Mouse (Mus musculus) limb, embryonic 11.5 days (tissue): Measurements from ENCODE around the gene Zfhx3. TPM values are rescaled to one million over a fixed set of nuclear protein-coding genes. Genes with fewer than 3 reads are reported as not detected.

Experiments used
- ATAC-seq: fragments of 200-750 bp; cut with Nextera tagmentation; 2 replicates; pipeline ENCODE4 v1.8.0; 2017; ENCODE audit warnings: low read depth; ENCODE audit not compliant: insufficient number of reproducible peaks, low FRiP score, low TSS enrichment
- DNase-seq: peaks from one replicate; pipeline ENCODE4 v3.0.0-alpha.2; 2015; ENCODE audit warnings: low spot score
- H3K27ac ChIP-seq: fragments of 300-500 bp; sonication (generic); replicated peaks from 2 replicates; pipeline ENCODE4 v1.5.1; 2014; ENCODE audit warnings: low read depth, mild to moderate bottlenecking, low read length
- H3K27me3 ChIP-seq: fragments of 300-500 bp; sonication (generic); 2 replicates; pipeline ENCODE4 v1.6.1; 2014; ENCODE audit warnings: mild to moderate bottlenecking, low read length, mixed read lengths; ENCODE audit not compliant: control insufficient read depth, insufficient read depth
- H3K36me3 ChIP-seq: fragments of 300-500 bp; sonication (generic); 2 replicates; pipeline ENCODE4 v1.6.1; 2014; ENCODE audit warnings: mild to moderate bottlenecking, low read length, moderate library complexity, mixed read lengths; ENCODE audit not compliant: control insufficient read depth, insufficient read depth
- H3K4me1 ChIP-seq: fragments of 300-500 bp; sonication (generic); 2 replicates; pipeline ENCODE4 v1.6.1; 2014; ENCODE audit warnings: low read length, mixed read lengths; ENCODE audit not compliant: control insufficient read depth, insufficient read depth
- H3K4me2 ChIP-seq: fragments of 300-500 bp; sonication (generic); 2 replicates; pipeline ENCODE4 v1.6.1; 2014; ENCODE audit warnings: low read depth, mild to moderate bottlenecking, moderate library complexity; ENCODE audit not compliant: severe bottlenecking
- H3K4me3 ChIP-seq: fragments of 300-500 bp; sonication (generic); 2 replicates; pipeline ENCODE4 v1.5.1; 2014; ENCODE audit warnings: low read depth, low read length
- H3K9ac ChIP-seq: fragments of 300-500 bp; sonication (generic); 2 replicates; pipeline ENCODE4 v1.6.1; 2014; ENCODE audit warnings: mild to moderate bottlenecking, low read length
- H3K9me3 ChIP-seq: fragments of 300-500 bp; sonication (generic); 2 replicates; pipeline ENCODE4 v1.6.1; 2016; ENCODE audit warnings: low read length; ENCODE audit not compliant: control insufficient read depth
- WGBS: fragments of 180-500 bp; shearing (Covaris S2); extraction: QIAGEN DNeasy Blood & Tissue Kit; methylation state at CpG from one replicate; pipeline ENCODE4 v1.1.7; 2014; 5-methylcytosine and 5-hydroxymethylcytosine counted together
- polyA plus RNA-seq: library from polyadenylated mRNA; unstranded; fragments of >200 nt; fragmentation: Nextera tagmentation; extraction: Ambion mirVana; gene quantifications from 2 replicates; pipeline ENCODE4 v1.2.1, GENCODE M21; 2014

Gene Zfhx3
- polyA plus RNA-seq, 1 experiment from 2014 or later: 36.4 TPM

DNA sequence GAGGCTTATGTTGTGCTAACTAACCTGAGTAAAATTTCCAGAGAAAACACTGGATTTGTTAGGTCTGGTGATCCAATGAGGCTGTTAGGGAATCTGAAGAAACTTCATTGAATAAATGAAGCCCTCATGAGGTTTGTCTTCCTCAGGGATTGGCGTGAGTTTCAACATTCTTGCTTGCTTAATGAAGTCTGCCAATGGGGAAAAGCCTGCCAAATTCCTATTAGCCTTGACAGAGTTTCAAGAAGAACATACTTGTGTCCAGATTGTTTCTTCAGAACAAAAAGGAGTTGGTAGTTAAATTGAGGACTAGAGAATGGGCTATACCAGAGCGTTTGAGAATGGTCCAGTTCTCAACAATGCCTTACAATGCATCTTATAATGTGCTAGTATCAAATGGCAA, 385.3 kb downstream of the Zfhx3 start:
- Histone ChIP-seq H3K27me3 (no peaks in the 10 kb centered on the region), H3K9me3 (no peaks in the 10 kb centered on the region), H3K9ac (no peak overlapping the region), H3K4me3 (no peak overlapping the region), H3K36me3 (no peaks in the 10 kb centered on the region), H3K4me1 (no peaks in the 10 kb centered on the region), H3K27ac (no peak overlapping the region), H3K4me2 (no peak overlapping the region)
- ATAC-seq (no peak), DNase-seq (no peak)
- 87% methylated on average over 2 of the region's 2 CpGs for WGBS

- H3K9ac ChIP-seq: no peak overlapping the region
- no peaks in the 10 kb centered on the region for H3K4me1 ChIP-seq
- no peak for ATAC-seq
- no peak overlapping the region for H3K4me3 ChIP-seq
- H3K27me3 ChIP-seq: no peaks in the 10 kb centered on the region
- H3K9me3 ChIP-seq: no peaks in the 10 kb centered on the region
- 85% methylated on average over 14 of the region's 14 CpGs for WGBS
- H3K27ac ChIP-seq: no peak overlapping the region
- no peak overlapping the region for H3K4me2 ChIP-seq
- DNase-seq: no peak
- no peaks in the 10 kb centered on the region for H3K36me3 ChIP-seq
Measured at GRCm38 (mm10) chr8:108348352-108348751, 405.9 kb downstream of the Zfhx3 start.

GRCm38 (mm10) chr8:108348776-108349175, 406.3 kb downstream of the Zfhx3 start:
- WGBS: 65% methylated on average over 4 of the region's 4 CpGs
- DNase-seq (no peak), ATAC-seq (no peak)
- H3K9me3 ChIP-seq: no peaks in the 10 kb centered on the region
- no peaks in the 10 kb centered on the region for H3K27me3 ChIP-seq
- no peak overlapping the region for H3K4me2 ChIP-seq
- H3K4me3 ChIP-seq: no peak overlapping the region
- no peaks in the 10 kb centered on the region for H3K36me3 ChIP-seq
- H3K27ac ChIP-seq: no peak overlapping the region
- H3K4me1 ChIP-seq: no peaks in the 10 kb centered on the region
- no peak overlapping the region for H3K9ac ChIP-seq

- no peaks in the 10 kb centered on the region for H3K27me3 ChIP-seq
- no peak overlapping the region for H3K27ac ChIP-seq
- peaks cover 6% of the 10 kb centered on the region; the same call in 1 of the 2 replicates for H3K4me1 ChIP-seq
- WGBS: 32% methylated on average over 10 of the region's 10 CpGs
- DNase-seq: no peak
- H3K9ac ChIP-seq: no peak overlapping the region
- H3K4me2 ChIP-seq: no peak overlapping the region
- H3K9me3 ChIP-seq: no peaks in the 10 kb centered on the region
- H3K4me3 ChIP-seq: no peak overlapping the region
- ATAC-seq: no peak
- H3K36me3 ChIP-seq: no peaks in the 10 kb centered on the region
Measured at GRCm38 (mm10) chr8:108355119-108355777, 412.8 kb downstream of the Zfhx3 start.

GRCm38 (mm10) chr8:108361402-108361801, 419.0 kb downstream of the Zfhx3 start:
- H3K9ac ChIP-seq: no peak overlapping the region
- H3K9me3 ChIP-seq: no peaks in the 10 kb centered on the region
- H3K27me3 ChIP-seq: no peaks in the 10 kb centered on the region
- no peak overlapping the region for H3K27ac ChIP-seq
- no peaks in the 10 kb centered on the region for H3K36me3 ChIP-seq
- 26% methylated on average over 4 of the region's 4 CpGs for WGBS
- no peak overlapping the region for H3K4me3 ChIP-seq
- ATAC-seq: no peak
- H3K4me1 ChIP-seq: no peaks in the 10 kb centered on the region
- no peak overlapping the region for H3K4me2 ChIP-seq
- no peak for DNase-seq

GRCm38 (mm10) chr8:108362421-108362820, 420.0 kb downstream of the Zfhx3 start:
- H3K9ac ChIP-seq: no peak overlapping the region
- H3K27me3 ChIP-seq: no peaks in the 10 kb centered on the region
- no peak overlapping the region for H3K4me3 ChIP-seq
- no peak overlapping the region for H3K4me2 ChIP-seq
- no peaks in the 10 kb centered on the region for H3K9me3 ChIP-seq
- WGBS: 34% methylated on average over 9 of the region's 9 CpGs
- H3K4me1 ChIP-seq: no peaks in the 10 kb centered on the region
- no peak overlapping the region for H3K27ac ChIP-seq
- ATAC-seq (no peak), DNase-seq (peak; percentile 28)
- H3K36me3 ChIP-seq: no peaks in the 10 kb centered on the region

DNA sequence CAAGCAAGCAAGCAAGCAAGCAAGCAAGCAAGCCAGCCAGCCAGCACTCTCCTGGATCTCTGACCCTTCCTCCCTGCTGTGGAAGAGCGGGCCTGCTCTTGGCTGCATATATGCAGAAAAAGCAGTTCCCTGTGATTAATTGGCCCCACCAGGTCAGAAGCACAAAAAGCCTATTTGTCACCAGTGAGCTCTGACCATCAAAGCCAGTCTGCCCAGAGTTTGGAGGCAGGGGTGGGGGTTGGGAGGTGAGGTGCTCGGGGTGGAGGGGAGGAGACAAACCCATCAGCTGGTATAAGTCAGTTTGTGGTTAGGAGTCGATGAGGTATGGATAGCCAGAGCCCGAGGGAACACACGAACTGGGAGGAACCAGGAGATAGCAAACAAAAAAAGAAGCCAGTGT, 421.0 kb downstream of the Zfhx3 start:
- no peaks in the 10 kb centered on the region for H3K4me1 ChIP-seq
- H3K27me3 ChIP-seq: no peaks in the 10 kb centered on the region
- H3K9me3 ChIP-seq: no peaks in the 10 kb centered on the region
- 6% methylated on average over 5 of the region's 5 CpGs for WGBS
- ATAC-seq (no peak), DNase-seq (peak; percentile 31)
- no peak overlapping the region for H3K9ac ChIP-seq
- no peaks in the 10 kb centered on the region for H3K36me3 ChIP-seq
- no peak overlapping the region for H3K4me3 ChIP-seq
- no peak overlapping the region for H3K4me2 ChIP-seq
- H3K27ac ChIP-seq: no peak overlapping the region

DNA sequence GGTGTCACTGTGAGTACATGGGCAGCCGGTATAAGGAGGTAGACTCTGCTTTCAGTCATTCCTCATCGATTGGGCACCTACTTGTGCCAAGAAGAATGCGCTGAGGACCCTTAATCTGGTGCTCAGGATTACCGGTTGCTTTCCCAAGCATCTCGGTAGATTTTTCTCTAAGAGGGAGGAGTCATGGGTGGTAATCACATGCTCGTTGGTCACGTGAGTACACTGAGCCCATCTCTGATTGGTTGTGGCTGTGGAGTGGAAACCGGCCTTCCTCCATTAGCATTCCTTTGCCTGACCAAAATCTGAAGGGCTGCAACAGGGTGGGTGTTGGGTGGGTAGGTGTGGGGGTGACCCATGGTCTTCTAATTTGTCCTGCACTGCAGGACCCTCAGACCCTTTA, 421.4 kb downstream of the Zfhx3 start:
- Histone ChIP-seq H3K4me2 (no peak overlapping the region), H3K27ac (no peak overlapping the region), H3K4me1 (no peaks in the 10 kb centered on the region), H3K36me3 (no peaks in the 10 kb centered on the region), H3K4me3 (no peak overlapping the region), H3K9ac (no peak overlapping the region), H3K27me3 (no peaks in the 10 kb centered on the region), H3K9me3 (no peaks in the 10 kb centered on the region)
- 68% methylated on average over 8 of the region's 8 CpGs for WGBS
- no peak for DNase-seq
- no peak for ATAC-seq

GRCm38 (mm10) chr8:108369081-108369480, 426.6 kb downstream of the Zfhx3 start:
- Histone ChIP-seq H3K9me3 (no peaks in the 10 kb centered on the region), H3K4me3 (no peak overlapping the region), H3K4me2 (no peak overlapping the region), H3K9ac (no peak overlapping the region), H3K4me1 (no peaks in the 10 kb centered on the region), H3K36me3 (no peaks in the 10 kb centered on the region), H3K27ac (no peak overlapping the region), H3K27me3 (no peaks in the 10 kb centered on the region)
- 37% methylated on average over 6 of the region's 6 CpGs for WGBS
- no peak for DNase-seq
- no peak for ATAC-seq
